Mouse (Mus musculus): ENCODE data around the gene Gabbr2.

DNA sequence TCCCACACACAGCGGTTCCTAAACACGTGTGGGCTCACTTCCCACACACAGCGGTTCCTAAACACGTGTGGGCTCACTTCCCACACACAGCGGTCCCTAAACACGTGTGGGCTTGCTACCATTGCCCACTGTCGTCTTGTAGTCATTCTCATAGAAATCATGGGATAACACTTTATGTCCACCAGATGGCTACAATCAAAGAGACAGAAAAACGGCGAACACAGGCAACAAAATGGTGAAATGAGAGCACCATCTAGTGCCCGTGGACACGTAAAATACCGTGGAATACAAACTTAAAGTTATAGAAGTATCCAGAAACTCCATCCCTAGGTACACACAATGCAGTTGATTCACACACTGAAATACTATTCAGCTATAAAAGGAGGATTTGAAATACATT, 285.9 kb downstream of the Gabbr2 start:
- TF ChIP-seq TAL1 (IDR thresholded peaks at IDR 0.05; ENCODE audit: low read length) (no peak), GATA1 (IDR thresholded peaks at IDR 0.05; ENCODE audit: low read length) (no peak)

Data from erythroblast, embryonic 14.5 days (primary cell).